Mouse (Mus musculus): Measurements from ENCODE around the gene Gm10271. TPM values are rescaled to one million over a fixed set of nuclear protein-coding genes. Genes with fewer than 3 reads are reported as not detected.

Gm10271 gene
- polyA plus RNA-seq, 1 experiment: not detected

DNA sequence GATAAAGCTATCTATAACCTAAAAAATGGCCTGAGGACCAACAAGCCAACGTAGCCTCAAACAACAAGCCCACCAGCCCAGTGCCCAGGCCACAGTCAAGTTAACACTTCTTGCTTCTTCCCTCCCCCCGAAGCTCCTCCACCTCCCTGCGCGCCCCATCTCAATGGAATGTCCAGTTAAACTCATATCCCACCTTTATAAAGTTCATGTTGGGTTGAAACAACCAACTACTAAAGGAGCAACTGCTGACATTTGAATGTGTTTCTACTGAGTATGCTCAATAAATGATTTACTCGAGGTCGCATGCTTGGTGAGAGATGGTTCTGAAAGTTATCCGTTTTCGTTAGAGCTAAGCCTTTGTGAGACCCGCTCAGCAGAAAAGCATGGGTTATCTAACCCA is 24.0 kb downstream of the Gm10271 start:
- no peak for TF ChIP-seq GATA1 (IDR thresholded peaks at IDR 0.05; ENCODE audit: low read length)
- no peak for TF ChIP-seq TAL1 (IDR thresholded peaks at IDR 0.05; ENCODE audit: low read length)
- Histone ChIP-seq H3K9me3 (ENCODE audit: control insufficient read depth, low read length) (no peaks in the 10 kb centered on the region), H3K4me3 (replicated peaks) (no peak overlapping the region), H3K27me3 (ENCODE audit: control insufficient read depth) (peaks cover 12% of the 10 kb centered on the region), H3K36me3 (ENCODE audit: control insufficient read depth) (no peaks in the 10 kb centered on the region), H3K4me1 (ENCODE audit: control insufficient read depth) (peaks cover 26% of the 10 kb centered on the region)

DNA sequence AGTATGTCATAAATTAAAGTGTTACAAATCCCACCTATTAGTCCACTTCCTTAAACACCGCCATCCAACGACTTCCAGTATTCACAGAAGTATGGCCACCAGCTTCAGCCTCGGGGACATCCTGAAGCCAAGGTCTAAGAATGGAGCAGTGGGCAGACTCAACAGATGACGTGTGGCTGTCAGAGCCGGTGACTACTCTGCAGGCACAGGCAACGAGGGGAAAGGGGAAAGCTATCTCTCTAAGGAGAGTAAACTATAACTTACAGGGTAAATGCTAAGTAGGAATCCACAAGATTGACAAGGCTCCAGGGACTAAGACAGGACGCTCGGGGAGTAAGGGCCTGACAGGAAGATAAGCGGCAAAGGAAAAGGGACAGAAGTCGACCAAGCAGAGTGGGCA is 27.5 kb downstream of the Gm10271 start:
- Histone ChIP-seq H3K27me3 (ENCODE audit: control insufficient read depth) (peaks cover 12% of the 10 kb centered on the region), H3K4me1 (ENCODE audit: control insufficient read depth) (peaks cover 21% of the 10 kb centered on the region)
- no peak for TF ChIP-seq GATA1 (IDR thresholded peaks at IDR 0.05; ENCODE audit: low read length)

DNA sequence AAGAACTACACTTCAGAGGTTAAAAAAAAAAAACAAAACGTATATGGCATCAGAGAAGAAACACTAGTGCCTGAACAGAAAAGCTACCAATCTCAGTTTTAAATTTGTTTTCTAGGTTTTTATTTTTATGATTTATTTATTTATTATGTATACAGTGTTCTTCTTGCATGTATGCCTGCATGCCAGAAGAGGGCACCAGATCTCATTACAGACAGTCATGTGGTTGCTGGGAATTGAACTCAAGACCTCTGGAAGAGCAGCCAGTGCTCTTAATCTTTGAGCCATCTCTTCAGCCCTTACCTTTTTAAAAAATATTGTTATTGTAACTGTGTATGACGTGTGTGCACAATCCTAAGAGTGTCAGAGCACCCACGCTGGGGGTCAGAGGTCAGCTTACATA is 28.3 kb downstream of the Gm10271 start:
- TF ChIP-seq GATA1 (IDR thresholded peaks at IDR 0.05; ENCODE audit: low read length): no peak
- no peak for TF ChIP-seq TAL1 (IDR thresholded peaks at IDR 0.05; ENCODE audit: low read length)
- peaks cover 14% of the 10 kb centered on the region for H3K4me1 ChIP-seq (ENCODE audit: control insufficient read depth)
- H3K36me3 ChIP-seq (ENCODE audit: control insufficient read depth): peaks cover 10% of the 10 kb centered on the region
- H3K27me3 ChIP-seq (ENCODE audit: control insufficient read depth): peaks cover 7% of the 10 kb centered on the region
- H3K4me3 ChIP-seq (replicated peaks): no peak overlapping the region
- peaks cover 13% of the 10 kb centered on the region for H3K9me3 ChIP-seq (ENCODE audit: control insufficient read depth, low read length)

More for the DNA sequence above, 27.5 kb downstream of the Gm10271 start:
- Histone ChIP-seq H3K4me3 (replicated peaks) (no peak overlapping the region), H3K9me3 (ENCODE audit: control insufficient read depth, low read length) (peaks cover 13% of the 10 kb centered on the region), H3K36me3 (ENCODE audit: control insufficient read depth) (peaks cover 9% of the 10 kb centered on the region)

DNA sequence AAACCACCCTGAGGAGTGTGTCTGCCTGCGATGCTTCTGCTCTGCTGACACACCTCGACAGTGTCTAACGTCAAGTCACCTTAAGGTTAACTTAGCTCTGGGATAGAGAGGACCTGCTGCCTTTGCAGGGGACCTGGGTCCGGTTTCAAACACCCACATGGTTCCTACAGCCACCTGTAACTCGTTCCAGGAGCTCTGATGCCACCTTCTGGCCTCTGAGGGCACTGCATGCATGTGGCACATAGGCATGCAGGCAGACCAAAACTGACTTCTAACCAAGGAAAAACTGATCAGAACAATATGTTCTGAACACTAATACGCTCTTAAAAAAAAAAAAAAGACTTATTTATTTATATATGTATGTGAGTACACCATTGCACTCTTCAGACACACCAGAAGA is 29.4 kb downstream of the Gm10271 start:
- Histone ChIP-seq H3K4me1 (ENCODE audit: control insufficient read depth) (peaks cover 7% of the 10 kb centered on the region), H3K9me3 (ENCODE audit: control insufficient read depth, low read length) (peaks cover 13% of the 10 kb centered on the region), H3K27me3 (ENCODE audit: control insufficient read depth) (no peaks in the 10 kb centered on the region), H3K36me3 (ENCODE audit: control insufficient read depth) (peaks cover 21% of the 10 kb centered on the region), H3K4me3 (replicated peaks) (no peak overlapping the region)
- TF ChIP-seq GATA1 (IDR thresholded peaks at IDR 0.05; ENCODE audit: low read length) (no peak), TAL1 (IDR thresholded peaks at IDR 0.05; ENCODE audit: low read length) (no peak)

DNA sequence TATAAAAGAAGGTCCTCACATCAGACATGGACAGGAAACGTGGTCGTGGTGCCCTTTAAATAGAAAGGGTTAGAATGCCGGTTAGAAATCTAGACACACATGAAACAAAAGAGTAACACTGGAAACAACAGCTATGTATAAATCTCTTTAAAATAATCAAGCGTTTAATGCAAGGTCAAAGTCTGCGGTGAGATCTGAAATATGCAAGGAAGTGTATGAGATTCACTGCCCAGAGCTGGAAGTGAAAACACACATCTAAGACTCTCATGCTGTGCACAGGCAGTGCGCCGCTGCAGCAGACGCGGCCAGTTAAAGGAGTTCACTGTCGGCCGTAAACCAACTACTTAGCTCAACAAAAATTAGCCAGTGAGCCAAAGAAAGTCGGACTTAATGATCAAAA is 37.4 kb downstream of the Gm10271 start:
- Histone ChIP-seq H3K27me3 (ENCODE audit: control insufficient read depth) (no peaks in the 10 kb centered on the region), H3K36me3 (ENCODE audit: control insufficient read depth) (peaks cover 56% of the 10 kb centered on the region), H3K9me3 (ENCODE audit: control insufficient read depth, low read length) (no peaks in the 10 kb centered on the region), H3K4me3 (replicated peaks) (no peak overlapping the region), H3K4me1 (ENCODE audit: control insufficient read depth) (peaks cover 3% of the 10 kb centered on the region; the same call in 1 of the 2 replicates)
- TF ChIP-seq GATA1 (IDR thresholded peaks at IDR 0.05; ENCODE audit: low read length) (no peak), TAL1 (IDR thresholded peaks at IDR 0.05; ENCODE audit: low read length) (no peak)

DNA sequence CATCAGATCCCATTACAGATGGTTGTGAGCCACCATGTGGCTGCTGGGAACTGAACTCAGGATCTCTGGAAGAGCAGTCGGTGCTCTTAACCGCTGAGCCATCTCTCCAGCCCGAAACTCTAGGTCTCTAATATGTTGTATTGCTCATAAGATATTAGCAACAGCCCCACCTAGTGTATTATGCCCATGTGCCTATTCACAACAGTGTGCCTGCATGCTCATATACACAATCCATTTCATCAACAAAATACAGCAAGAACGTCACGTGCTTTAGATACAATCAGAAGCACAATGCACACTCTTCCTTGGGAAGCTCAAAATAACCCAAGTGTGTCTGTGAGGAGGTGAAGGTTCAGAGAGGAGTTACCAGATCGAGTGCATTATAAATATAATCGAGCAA is 38.6 kb downstream of the Gm10271 start:
- Histone ChIP-seq H3K4me1 (ENCODE audit: control insufficient read depth) (peaks cover 3% of the 10 kb centered on the region; the same call in 1 of the 2 replicates), H3K27me3 (ENCODE audit: control insufficient read depth) (no peaks in the 10 kb centered on the region), H3K4me3 (replicated peaks) (no peak overlapping the region), H3K9me3 (ENCODE audit: control insufficient read depth, low read length) (no peaks in the 10 kb centered on the region), H3K36me3 (ENCODE audit: control insufficient read depth) (peaks cover 56% of the 10 kb centered on the region)
- TF ChIP-seq GATA1 (IDR thresholded peaks at IDR 0.05; ENCODE audit: low read length) (no peak), TAL1 (IDR thresholded peaks at IDR 0.05; ENCODE audit: low read length) (no peak)

DNA sequence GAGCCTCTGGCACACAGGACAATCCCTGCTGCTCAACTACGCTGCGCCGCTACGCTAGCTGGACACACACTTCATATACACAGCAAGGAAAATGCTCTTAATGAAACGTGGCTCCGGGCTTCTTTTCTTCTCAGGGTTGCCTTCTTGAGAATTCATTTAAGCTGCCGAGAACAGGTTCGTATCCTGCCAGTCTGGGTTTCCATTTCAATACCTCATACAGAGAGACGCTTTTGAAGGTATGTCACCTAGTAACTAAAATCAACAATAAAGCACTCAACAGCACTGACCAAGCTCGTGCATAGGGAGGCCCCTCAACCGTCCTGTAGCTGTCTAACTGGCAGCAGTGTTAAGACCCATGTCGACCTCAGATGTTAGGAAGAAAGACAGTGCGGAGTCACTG is 40.0 kb downstream of the Gm10271 start:
- Histone ChIP-seq H3K9me3 (ENCODE audit: control insufficient read depth, low read length) (no peaks in the 10 kb centered on the region), H3K27me3 (ENCODE audit: control insufficient read depth) (no peaks in the 10 kb centered on the region), H3K36me3 (ENCODE audit: control insufficient read depth) (peaks cover 51% of the 10 kb centered on the region), H3K4me1 (ENCODE audit: control insufficient read depth) (peaks cover 3% of the 10 kb centered on the region; the same call in 1 of the 2 replicates), H3K4me3 (replicated peaks) (no peak overlapping the region)
- TF ChIP-seq TAL1 (IDR thresholded peaks at IDR 0.05; ENCODE audit: low read length) (no peak), GATA1 (IDR thresholded peaks at IDR 0.05; ENCODE audit: low read length) (no peak)

DNA sequence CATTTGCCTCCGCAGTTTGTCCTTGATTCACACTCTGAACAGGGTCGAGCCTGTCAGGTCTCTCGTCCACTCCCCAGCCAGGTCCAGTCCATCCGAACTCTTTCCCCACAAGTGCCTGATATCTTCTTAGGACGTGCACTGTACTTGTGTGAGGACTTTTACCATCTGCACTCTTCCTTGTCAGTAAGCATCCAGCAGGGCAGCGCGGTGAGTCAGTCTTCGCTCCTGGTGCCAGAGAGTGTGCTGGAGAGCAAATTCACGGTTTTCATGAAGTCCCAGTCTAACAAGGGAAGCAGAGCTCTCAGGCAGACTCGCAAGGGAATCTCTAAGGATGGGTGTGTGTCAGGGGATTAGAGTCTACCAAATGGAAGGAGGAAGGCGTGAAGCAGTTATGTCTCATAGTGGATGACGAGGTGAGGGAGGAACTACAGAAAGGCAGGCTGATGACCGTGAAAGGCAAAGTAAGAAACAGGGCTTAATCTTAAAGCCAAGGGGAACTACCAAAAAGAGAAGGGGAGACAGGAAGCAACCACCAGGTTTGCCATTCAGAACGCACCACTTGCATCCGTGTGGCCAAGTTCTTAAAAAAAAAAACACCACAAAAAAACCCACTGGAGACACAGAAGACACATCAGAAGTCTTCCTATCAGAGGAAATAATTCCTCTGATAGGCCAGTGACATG is 40.8 kb downstream of the Gm10271 start:
- Histone ChIP-seq H3K4me1 (ENCODE audit: control insufficient read depth) (peaks cover 3% of the 10 kb centered on the region; the same call in 1 of the 2 replicates), H3K27me3 (ENCODE audit: control insufficient read depth) (no peaks in the 10 kb centered on the region), H3K4me3 (replicated peaks) (no peak overlapping the region), H3K36me3 (ENCODE audit: control insufficient read depth) (peaks cover 52% of the 10 kb centered on the region), H3K9me3 (ENCODE audit: control insufficient read depth, low read length) (no peaks in the 10 kb centered on the region)
- TF ChIP-seq GATA1 (IDR thresholded peaks at IDR 0.05; ENCODE audit: low read length) (no peak), TAL1 (IDR thresholded peaks at IDR 0.05; ENCODE audit: low read length) (no peak)

DNA sequence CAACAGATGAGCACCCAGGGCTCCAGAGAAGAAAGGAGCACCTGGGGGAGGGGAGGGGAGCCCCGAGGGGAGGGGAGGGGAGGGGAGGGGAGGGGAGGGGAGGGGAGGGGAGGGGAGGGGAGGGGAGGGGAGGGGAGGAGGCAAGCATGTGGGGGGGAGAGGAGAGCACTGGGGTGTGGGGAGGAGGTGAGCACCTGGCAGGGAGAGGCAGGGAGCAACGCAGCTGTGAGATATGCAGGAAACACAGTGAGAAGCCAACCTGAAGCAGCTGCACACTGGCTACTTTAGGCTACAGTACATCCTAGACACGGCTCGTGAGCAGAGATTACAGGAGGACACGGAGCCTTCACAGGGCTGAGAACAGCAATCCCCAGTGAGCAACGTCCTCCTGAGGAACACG is 41.5 kb downstream of the Gm10271 start:
- no peak for TF ChIP-seq GATA1 (IDR thresholded peaks at IDR 0.05; ENCODE audit: low read length)
- no peak for TF ChIP-seq TAL1 (IDR thresholded peaks at IDR 0.05; ENCODE audit: low read length)

More for the DNA sequence above, 41.5 kb downstream of the Gm10271 start:
- peaks cover 52% of the 10 kb centered on the region for H3K36me3 ChIP-seq (ENCODE audit: control insufficient read depth)
- no peaks in the 10 kb centered on the region for H3K9me3 ChIP-seq (ENCODE audit: control insufficient read depth, low read length)
- no peak overlapping the region for H3K4me3 ChIP-seq (replicated peaks)
- H3K4me1 ChIP-seq (ENCODE audit: control insufficient read depth): peaks cover 3% of the 10 kb centered on the region; the same call in 1 of the 2 replicates
- H3K27me3 ChIP-seq (ENCODE audit: control insufficient read depth): no peaks in the 10 kb centered on the region
